8 mouse cellular contexts compared by ENCODE assay signal in the genomic region with DNA sequence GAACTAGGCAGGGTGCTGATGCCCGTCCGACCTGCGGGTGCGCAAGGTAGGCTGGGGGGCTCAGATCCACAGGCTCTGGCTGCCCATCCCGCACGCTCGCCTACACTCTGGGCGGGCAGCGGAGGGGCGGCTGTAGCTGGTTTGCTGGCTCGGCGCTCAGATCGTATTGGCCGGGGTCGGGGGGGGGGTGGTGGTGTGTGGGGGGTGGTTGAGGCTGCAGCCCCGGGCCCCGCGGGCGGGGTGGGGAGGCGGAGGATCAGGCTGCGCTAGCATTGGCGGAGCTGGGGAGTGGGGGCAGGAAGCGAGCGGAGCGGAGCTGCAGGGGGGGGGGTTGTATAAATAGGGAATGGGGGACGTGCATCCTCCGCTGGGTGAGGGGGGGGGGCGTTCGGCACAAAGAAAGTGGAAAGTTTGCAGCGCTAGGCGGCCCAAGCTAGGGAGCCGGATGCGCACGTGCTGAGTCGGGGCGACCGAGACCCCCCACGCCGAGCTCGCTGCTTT. TPM values are rescaled to one million over a fixed set of nuclear protein-coding genes. Genes with fewer than 3 reads are reported as not detected.
DNase-seq lines count a peak whose midpoint lies in the region; ATAC-seq and TF ChIP-seq lines count a peak whose summit lies in the region.

No protein-coding gene starts in this region.

- peak overlapping the region; percentile 88 for H3K4me3 ChIP-seq in embryonic facial prominence, embryonic 14.5 days (ENCODE audit: low read depth, low read length)
- H3K4me3 ChIP-seq in heart, embryonic 13.5 days, result peak overlapping the region; percentile 69
- peak overlapping the region; percentile 75 for H3K4me3 ChIP-seq in kidney, embryonic 16.5 days (ENCODE audit: low read length)
- peak overlapping the region; percentile 80 to 87 for H3K4me3 ChIP-seq in liver, embryonic 14.5 days (ENCODE audit: insufficient read depth in 1 of 2, low read depth in 2 of 2, low read length in 2 of 2)
- peak overlapping the region; percentile 83 for H3K4me3 ChIP-seq in stomach, postnatal 0 days (ENCODE audit: low read depth, low read length)

- DNase-seq in 3T3-L1 (ENCODE audit: low read depth, low spot score), result peak; percentile 70
- DNase-seq in adrenal gland, adult 2 months, result peak; percentile 85
- DNase-seq in embryonic facial prominence, embryonic 14.5 days (ENCODE audit: low spot score), result peak; percentile 97
- DNase-seq in liver, embryonic 14.5 days (ENCODE audit: low read depth in 3 of 3, low spot score in 3 of 3), result peak in 1 of 3 experiments; percentile 29
- peak; percentile 92 for DNase-seq in neural tube, embryonic 10.5 days (ENCODE audit: extremely low spot score, low spot score)
- peak; percentile 81 for DNase-seq in stomach, postnatal 0 days (ENCODE audit: low spot score)

- H3K27ac ChIP-seq in embryonic facial prominence, embryonic 14.5 days (replicated peaks; ENCODE audit: low read depth, low read length), result peak overlapping the region; percentile 100
- H3K27ac ChIP-seq in heart, embryonic 13.5 days (replicated peaks), result peak overlapping the region; percentile 100
- peak overlapping the region; percentile 100 for H3K27ac ChIP-seq in kidney, embryonic 16.5 days (ENCODE audit: low read length)
- H3K27ac ChIP-seq in liver, embryonic 14.5 days, result peak overlapping the region; percentile 40
- peak overlapping the region; percentile 99 for H3K27ac ChIP-seq in stomach, postnatal 0 days (replicated peaks)

- H3K36me3 ChIP-seq in embryonic facial prominence, embryonic 14.5 days (ENCODE audit: control insufficient read depth, insufficient read depth, low read length), result peaks cover 16% of the 10 kb centered on the region
- H3K36me3 ChIP-seq in heart, embryonic 13.5 days, result peaks cover 19% of the 10 kb centered on the region
- peaks cover 18% of the 10 kb centered on the region for H3K36me3 ChIP-seq in kidney, embryonic 16.5 days (ENCODE audit: insufficient read depth, low read length)
- peaks cover 12% of the 10 kb centered on the region for H3K36me3 ChIP-seq in liver, embryonic 14.5 days (replicated peaks; ENCODE audit: control insufficient read depth, insufficient read depth, low read depth)
- peaks cover 7% of the 10 kb centered on the region; the same call in 1 of the 2 replicates for H3K36me3 ChIP-seq in stomach, postnatal 0 days (ENCODE audit: control insufficient read depth, insufficient read depth, low read length)

- H3K4me2 ChIP-seq in embryonic facial prominence, embryonic 14.5 days (ENCODE audit: low read depth, low read length), result peak overlapping the region; percentile 100
- H3K4me2 ChIP-seq in heart, embryonic 13.5 days, result peak overlapping the region; percentile 99
- peak overlapping the region; percentile 98 for H3K4me2 ChIP-seq in kidney, embryonic 16.5 days (replicated peaks; ENCODE audit: low read depth, low read length)
- H3K4me2 ChIP-seq in liver, embryonic 14.5 days (ENCODE audit: low read depth), result peak overlapping the region; percentile 99
- H3K4me2 ChIP-seq in stomach, postnatal 0 days (replicated peaks; ENCODE audit: low read depth), result peak overlapping the region; percentile 100

- no peaks in the 10 kb centered on the region for H3K27me3 ChIP-seq in embryonic facial prominence, embryonic 14.5 days (replicated peaks; ENCODE audit: control insufficient read depth, insufficient read depth, low read length)
- no peaks in the 10 kb centered on the region for H3K27me3 ChIP-seq in heart, embryonic 13.5 days (replicated peaks)
- H3K27me3 ChIP-seq in kidney, embryonic 16.5 days (ENCODE audit: insufficient read depth, low read length), result no peaks in the 10 kb centered on the region
- no peaks in the 10 kb centered on the region for H3K27me3 ChIP-seq in liver, embryonic 14.5 days (ENCODE audit: control insufficient read depth, insufficient read depth, low read length)
- H3K27me3 ChIP-seq in stomach, postnatal 0 days (ENCODE audit: control insufficient read depth, insufficient read depth, low read length), result no peaks in the 10 kb centered on the region

- ATAC-seq in embryonic facial prominence, embryonic 14.5 days (ENCODE audit: low read depth), result peak; percentile 82
- ATAC-seq in heart, embryonic 13.5 days (ENCODE audit: extremely low read depth, insufficient number of reproducible peaks, low FRiP score, low TSS enrichment), result peak; percentile 72
- ATAC-seq in kidney, embryonic 16.5 days (ENCODE audit: low FRiP score, low TSS enrichment), result peak; percentile 84
- peak; percentile 65 for ATAC-seq in liver, embryonic 14.5 days (ENCODE audit: insufficient read depth)
- ATAC-seq in stomach, postnatal 0 days (ENCODE audit: low FRiP score, low TSS enrichment), result peak; percentile 69

- peaks cover 18% of the 10 kb centered on the region for H3K4me1 ChIP-seq in embryonic facial prominence, embryonic 14.5 days (ENCODE audit: control insufficient read depth, insufficient read depth, low read length)
- H3K4me1 ChIP-seq in heart, embryonic 13.5 days, result peaks cover 45% of the 10 kb centered on the region
- peaks cover 26% of the 10 kb centered on the region for H3K4me1 ChIP-seq in kidney, embryonic 16.5 days (ENCODE audit: insufficient read depth, low read length)
- H3K4me1 ChIP-seq in liver, embryonic 14.5 days (replicated peaks; ENCODE audit: control insufficient read depth in 2 of 2, insufficient read depth in 2 of 2, low read length in 1 of 2), result peaks cover 3 to 33% of the 10 kb centered on the region in 2 experiments
- H3K4me1 ChIP-seq in stomach, postnatal 0 days (replicated peaks; ENCODE audit: control insufficient read depth, insufficient read depth), result peaks cover 8% of the 10 kb centered on the region

- 2% methylated on average over 18 of the region's 40 CpGs for WGBS in embryonic facial prominence, embryonic 14.5 days
- WGBS in heart, embryonic 13.5 days, result 0% methylated on average over 33 of the region's 40 CpGs
- WGBS in kidney, embryonic 16.5 days, result 0% methylated on average over 30 of the region's 40 CpGs
- under 1% methylated on average over 33 of the region's 40 CpGs for WGBS in liver, embryonic 14.5 days (ENCODE audit: insufficient replicate concordance)
- 0% methylated on average over 29 of the region's 40 CpGs for WGBS in stomach, postnatal 0 days

- no peaks in the 10 kb centered on the region for H3K9me3 ChIP-seq in embryonic facial prominence, embryonic 14.5 days (ENCODE audit: control insufficient read depth, low read length)
- H3K9me3 ChIP-seq in heart, embryonic 13.5 days, result no peaks in the 10 kb centered on the region
- no peaks in the 10 kb centered on the region for H3K9me3 ChIP-seq in kidney, embryonic 16.5 days (ENCODE audit: low read length)
- H3K9me3 ChIP-seq in liver, embryonic 14.5 days (ENCODE audit: control insufficient read depth, low read length), result no peaks in the 10 kb centered on the region
- no peaks in the 10 kb centered on the region for H3K9me3 ChIP-seq in stomach, postnatal 0 days (ENCODE audit: control insufficient read depth, low read length)

- peak overlapping the region; percentile 97 for H3K9ac ChIP-seq in embryonic facial prominence, embryonic 14.5 days (ENCODE audit: low read depth, low read length)
- peak overlapping the region; percentile 98 for H3K9ac ChIP-seq in heart, embryonic 13.5 days
- H3K9ac ChIP-seq in kidney, embryonic 16.5 days (replicated peaks; ENCODE audit: low read length), result peak overlapping the region; percentile 97
- H3K9ac ChIP-seq in liver, embryonic 14.5 days (replicated peaks), result peak overlapping the region; percentile 73
- peak overlapping the region; percentile 92 for H3K9ac ChIP-seq in stomach, postnatal 0 days (ENCODE audit: low read length)

- 0 out of 2 replicates have a peak, but pooled peaks have one; percentile 7 for TF ChIP-seq CTCF in liver, embryonic 14.5 days (IDR thresholded peaks at IDR 0.05; ENCODE audit: low read depth)
- TF ChIP-seq CTCF in stomach, postnatal 0 days (IDR thresholded peaks at IDR 0.05; ENCODE audit: low read depth), result no peak

- no peak for TF ChIP-seq EP300 in liver, embryonic 14.5 days (IDR thresholded peaks at IDR 0.05; ENCODE audit: low read depth)
- TF ChIP-seq EP300 in stomach, postnatal 0 days (optimal IDR thresholded peaks at IDR 0.05), result no peak

RNA-seq across cellular contexts. Expression of a gene that starts 0.7 kb away (rescaled TPM):
- 10 to 100 TPM; 19.7 to 30.4 TPM for total RNA-seq in adrenal gland, adult 2 months (2021)
- polyA plus RNA-seq in adrenal gland, adult 2 months (2012; rRNA removed), result 73.0 and 73.9 TPM in 2 replicates
- polyA plus RNA-seq in embryonic facial prominence, embryonic 14.5 days (2014; fragmentation: Nextera tagmentation; extraction: Ambion mirVana), result 35.3 and 41.0 TPM in 2 replicates
- 22.7 and 24.4 TPM in 2 replicates for polyA plus RNA-seq in heart, embryonic 13.5 days (2015; fragmentation: Nextera tagmentation; extraction: Ambion mirVana)
- 49.5 and 57.0 TPM in 2 replicates for polyA plus RNA-seq in kidney, embryonic 16.5 days (2015; fragmentation: Nextera tagmentation; extraction: Ambion mirVana)
- 15.2 and 16.2 TPM in 2 replicates for polyA plus RNA-seq in liver, embryonic 14.5 days (2012; rRNA removed)
- polyA plus RNA-seq in liver, embryonic 14.5 days (2014; fragmentation: Nextera tagmentation; extraction: Ambion mirVana), result 11.6 and 12.7 TPM in 2 replicates
- polyA plus RNA-seq in stomach, postnatal 0 days (2015; fragmentation: Nextera tagmentation; extraction: Ambion mirVana), result 12.2 and 14.1 TPM in 2 replicates

RNA-seq across cellular contexts. Expression of a gene that starts 23.1 kb away (rescaled TPM):
- total RNA-seq in adrenal gland, adult 2 months (2021), result 100 to 1,000 TPM in 1 of 2 experiments, 10 to 100 TPM in 1; 86.3 to 104 TPM
- polyA plus RNA-seq in adrenal gland, adult 2 months (2012; rRNA removed), result 5.4 and 7.2 TPM in 2 replicates
- 177 and 190 TPM in 2 replicates for polyA plus RNA-seq in embryonic facial prominence, embryonic 14.5 days (2014; fragmentation: Nextera tagmentation; extraction: Ambion mirVana)
- polyA plus RNA-seq in heart, embryonic 13.5 days (2015; fragmentation: Nextera tagmentation; extraction: Ambion mirVana), result 159 and 171 TPM in 2 replicates
- polyA plus RNA-seq in kidney, embryonic 16.5 days (2015; fragmentation: Nextera tagmentation; extraction: Ambion mirVana), result 244 and 249 TPM in 2 replicates
- polyA plus RNA-seq in liver, embryonic 14.5 days (2012; rRNA removed), result 24.6 and 38.4 TPM in 2 replicates
- polyA plus RNA-seq in liver, embryonic 14.5 days (2014; fragmentation: Nextera tagmentation; extraction: Ambion mirVana), result 112 and 118 TPM in 2 replicates
- 103 and 109 TPM in 2 replicates for polyA plus RNA-seq in stomach, postnatal 0 days (2015; fragmentation: Nextera tagmentation; extraction: Ambion mirVana)

RNA-seq across cellular contexts. Expression of a gene that starts 40.8 kb away (rescaled TPM):
- 10 to 100 TPM in 1 of 2 experiments, 1 to 10 TPM in 1; 8.0 to 14.0 TPM for total RNA-seq in adrenal gland, adult 2 months (2021)
- 40.3 and 43.3 TPM in 2 replicates for polyA plus RNA-seq in adrenal gland, adult 2 months (2012; rRNA removed)
- 14.4 and 16.2 TPM in 2 replicates for polyA plus RNA-seq in embryonic facial prominence, embryonic 14.5 days (2014; fragmentation: Nextera tagmentation; extraction: Ambion mirVana)
- 19.0 and 25.9 TPM in 2 replicates for polyA plus RNA-seq in heart, embryonic 13.5 days (2015; fragmentation: Nextera tagmentation; extraction: Ambion mirVana)
- 10.5 and 12.5 TPM in 2 replicates for polyA plus RNA-seq in kidney, embryonic 16.5 days (2015; fragmentation: Nextera tagmentation; extraction: Ambion mirVana)
- polyA plus RNA-seq in liver, embryonic 14.5 days (2012; rRNA removed), result 0.79 and 0.96 TPM in 2 replicates
- polyA plus RNA-seq in liver, embryonic 14.5 days (2014; fragmentation: Nextera tagmentation; extraction: Ambion mirVana), result 0.42 and 0.94 TPM in 2 replicates
- 8.9 and 9.0 TPM in 2 replicates for polyA plus RNA-seq in stomach, postnatal 0 days (2015; fragmentation: Nextera tagmentation; extraction: Ambion mirVana)

Comparison
In these comparisons a context has a peak if more than half of its experiments do, and no peak if none do; other contexts are left out.
1. H3K27ac ChIP-seq: peak in every context shown above with its lines; median percentile 100 in embryonic facial prominence, embryonic 14.5 days; 100 in heart, embryonic 13.5 days; 100 in kidney, embryonic 16.5 days; 99 in stomach, postnatal 0 days; 40 in liver, embryonic 14.5 days.